Mouse (Mus musculus): ENCODE data around the gene Psap. TPM values are rescaled to one million over a fixed set of nuclear protein-coding genes. Genes with fewer than 3 reads are reported as not detected.
"Not testable (repeated sequence)": the region's sequence is repeated elsewhere in the genome, so short reads cannot be mapped to it uniquely, and the experiment has no call there.

Psap gene
- total RNA-seq (2021) (1,000 to 10,000 TPM; 1,081 to 1,299 TPM), polyA plus RNA-seq (2012; rRNA removed) (1,236 and 1,342 TPM in 2 replicates)
- long read RNA-seq, transcript Psap-201 (14 exons, 2,654 nt) = minor isoform, 52 of 427 reads
- long read RNA-seq, transcript Psap-202 (14 exons, 2,646 nt) = major isoform, 278 of 427 reads
- long read RNA-seq, partial matches to known transcripts = 30 of 427 reads
- long read RNA-seq, other reads (novel, unspliced or antisense) = 67 of 427 reads

DNA sequence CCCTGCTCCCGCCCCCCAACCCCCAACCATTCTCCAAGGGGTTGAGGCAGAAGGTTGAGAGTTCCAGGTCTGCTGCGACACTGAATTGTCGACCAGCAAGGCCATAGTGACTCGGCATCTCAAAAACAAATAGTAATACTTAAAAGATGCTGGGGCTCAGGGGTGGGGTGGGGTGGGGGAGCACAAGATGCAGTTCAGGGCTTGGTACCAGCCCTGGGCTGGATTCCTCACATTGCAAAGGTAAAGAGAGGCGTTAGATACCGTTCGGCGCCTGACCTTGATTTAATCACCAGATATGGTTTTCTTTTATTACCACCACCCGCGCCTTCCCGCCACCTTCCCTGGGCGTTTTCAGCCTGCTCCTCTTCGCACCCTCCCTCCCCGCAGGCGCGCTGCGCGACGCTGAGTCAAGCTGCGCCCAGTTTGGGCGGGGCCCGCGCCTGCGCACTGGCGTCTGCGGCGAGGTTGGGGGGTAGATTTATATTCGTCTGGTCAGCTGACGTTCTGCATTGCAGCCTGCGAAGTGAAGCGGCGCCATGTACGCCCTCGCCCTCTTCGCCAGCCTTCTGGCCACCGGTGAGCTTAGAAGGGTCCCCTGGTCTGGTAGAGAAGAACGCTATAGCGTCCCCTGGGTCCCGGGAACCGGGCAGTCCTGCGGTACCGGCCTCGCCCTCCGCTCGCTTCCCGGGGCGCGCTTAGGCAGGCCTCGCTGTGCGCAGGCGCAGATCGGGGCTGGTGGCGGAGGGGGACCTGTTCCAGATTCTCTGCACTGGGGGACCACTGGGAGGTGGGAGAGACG is at the start of gene Psap:
TSS of gene Psap (plus strand) at position 421 of the 799 bp plus-strand sequence.
- peak; percentile 98 for DNase-seq

DNA sequence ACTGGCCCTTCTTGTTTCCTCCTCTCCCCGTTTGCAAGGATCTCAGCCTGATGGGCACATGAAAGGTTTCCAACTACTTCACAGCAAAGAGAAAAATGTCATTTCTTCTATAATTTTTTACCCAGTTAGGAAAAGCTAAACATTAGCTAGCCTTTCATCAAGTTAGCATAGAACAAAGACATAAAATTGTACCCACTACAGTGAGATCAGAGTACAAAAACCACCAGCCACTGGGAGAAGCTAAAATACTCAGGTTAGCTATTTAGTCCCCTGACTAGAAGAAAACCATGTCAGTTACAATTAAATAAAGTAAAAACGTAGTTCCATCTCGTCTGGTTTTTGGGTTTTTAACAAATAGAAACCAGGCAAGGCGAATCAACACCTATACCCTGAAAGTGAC is 49.8 kb upstream of the Psap start:
- no peak for DNase-seq

DNA sequence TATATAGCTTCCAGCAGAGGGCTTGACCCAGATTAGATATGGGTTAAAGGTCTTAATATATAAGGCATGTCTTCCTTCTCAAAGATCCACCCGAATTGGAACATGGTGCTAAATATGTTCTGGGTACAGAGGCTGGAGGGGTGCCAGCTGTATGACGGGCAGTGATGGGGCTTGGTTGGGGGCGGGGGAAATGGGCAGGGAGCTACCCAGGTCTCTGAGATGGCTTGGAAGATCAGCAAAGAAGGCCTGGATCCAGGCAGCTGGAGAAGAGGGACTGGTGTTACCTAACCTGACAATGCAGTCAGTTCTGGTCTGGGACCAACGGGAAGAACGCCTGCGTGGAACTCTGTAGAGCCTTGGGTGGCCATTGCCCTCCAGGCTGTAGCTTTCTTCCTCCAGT is 48.3 kb upstream of the Psap start:
- no peak for DNase-seq

DNA sequence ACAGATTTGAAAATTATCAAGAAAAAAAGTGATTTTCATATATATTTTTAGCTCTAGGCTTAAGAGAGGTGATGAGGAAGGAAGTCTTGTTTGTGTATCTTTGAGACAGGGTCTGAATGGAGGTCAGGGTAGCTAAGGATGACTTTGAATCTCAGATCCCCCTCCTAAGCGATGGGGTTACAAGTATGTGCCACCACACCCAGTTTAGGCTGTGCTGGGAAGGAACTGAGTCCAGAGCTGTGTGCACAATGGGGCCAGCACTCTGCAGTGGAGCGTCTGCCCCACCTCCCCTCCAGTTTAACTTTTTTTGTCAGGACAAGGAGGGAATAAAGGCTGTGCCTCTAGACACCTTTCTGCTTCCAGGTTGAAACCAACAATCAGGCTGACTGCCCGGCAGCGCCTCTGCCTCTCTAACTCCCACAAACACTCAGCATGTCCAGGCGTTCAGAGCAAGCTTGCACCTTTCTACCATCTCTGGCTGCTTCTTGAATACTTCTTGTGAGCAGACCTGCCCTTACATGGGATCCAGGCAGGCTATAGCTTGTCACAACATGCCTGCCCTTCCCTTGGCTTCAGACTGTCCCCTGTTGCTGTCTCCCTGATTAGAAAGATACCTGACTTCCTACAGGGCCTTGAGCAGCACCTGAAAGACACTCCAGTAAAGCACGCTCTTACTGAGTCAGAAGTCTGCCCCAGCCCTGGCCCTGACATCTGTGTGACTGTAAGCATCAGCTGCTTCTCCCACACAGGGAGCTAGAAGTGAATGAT is 46.9 kb upstream of the Psap start:
- DNase-seq = no peak

DNA sequence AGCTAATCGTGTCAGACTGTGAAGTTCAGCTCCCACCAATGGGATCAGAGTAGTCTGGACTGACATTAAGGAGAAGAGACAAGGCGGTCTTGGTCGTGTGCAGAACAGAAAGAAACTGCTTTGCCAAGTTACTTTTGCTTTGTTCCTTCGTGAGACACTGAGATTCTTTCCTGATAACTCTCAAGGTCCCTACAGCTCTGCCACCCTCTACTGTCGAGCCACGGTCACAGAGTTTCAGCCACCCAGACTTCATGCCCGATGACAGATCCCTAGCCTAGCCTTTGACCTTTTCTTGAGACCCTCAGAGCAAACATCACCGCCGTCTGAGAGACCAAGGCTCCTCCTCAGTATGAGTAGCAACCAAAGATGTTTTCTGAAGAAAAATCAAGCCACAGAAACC is 43.4 kb upstream of the Psap start:
- no peak for DNase-seq

DNA sequence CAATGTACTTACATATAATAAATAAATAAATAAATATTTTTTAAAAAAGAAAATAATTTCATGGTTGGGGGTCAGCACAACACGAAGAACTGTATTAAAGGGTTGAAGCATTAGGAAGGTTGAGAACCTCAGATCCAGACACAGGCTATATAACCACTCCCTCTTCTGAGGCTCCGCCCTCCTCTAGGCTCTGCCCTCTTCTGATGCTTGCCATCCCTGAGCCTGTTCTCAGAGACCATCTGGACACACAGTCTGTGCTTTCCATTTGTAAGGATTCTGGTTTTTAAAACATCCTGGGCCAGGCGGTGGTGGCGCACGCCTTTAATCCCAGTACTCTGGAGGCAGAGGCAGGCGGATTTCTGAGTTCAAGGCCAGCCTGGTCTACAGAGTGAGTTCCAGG is 41.6 kb upstream of the Psap start:
- not testable (repeated sequence) for DNase-seq

DNA sequence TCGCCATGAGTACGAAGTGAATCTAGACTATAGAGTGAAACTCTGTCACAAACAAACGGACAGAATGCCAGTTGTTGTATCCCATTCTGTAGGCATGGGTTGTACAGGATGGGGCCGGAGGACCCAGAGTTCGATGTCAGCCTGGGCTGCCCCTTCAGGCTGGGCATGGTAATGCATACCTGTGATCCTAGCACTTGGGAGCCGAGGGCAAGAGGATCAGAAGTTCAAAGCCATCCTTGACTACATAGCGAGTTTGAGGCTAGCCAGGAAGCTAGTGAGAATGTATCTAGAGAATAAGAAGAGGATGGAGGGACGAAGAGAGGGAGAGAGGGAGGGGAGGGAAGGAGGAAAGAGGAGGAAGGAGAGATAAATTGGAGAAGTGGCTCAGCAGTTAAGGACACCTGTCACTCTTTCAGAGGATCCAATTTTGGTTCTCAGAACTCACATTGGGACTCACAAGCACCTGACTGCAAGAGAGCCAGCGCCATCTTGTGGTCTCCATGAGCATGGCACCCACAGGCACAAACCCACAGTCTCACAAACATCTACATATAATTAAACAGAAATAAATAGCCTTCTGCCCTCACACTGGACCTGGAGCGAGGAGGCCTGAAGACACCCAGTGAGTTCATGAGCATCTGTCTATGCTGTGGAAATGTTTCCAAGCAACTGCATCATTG is 39.8 kb upstream of the Psap start:
- peak; percentile 65 for DNase-seq

DNA sequence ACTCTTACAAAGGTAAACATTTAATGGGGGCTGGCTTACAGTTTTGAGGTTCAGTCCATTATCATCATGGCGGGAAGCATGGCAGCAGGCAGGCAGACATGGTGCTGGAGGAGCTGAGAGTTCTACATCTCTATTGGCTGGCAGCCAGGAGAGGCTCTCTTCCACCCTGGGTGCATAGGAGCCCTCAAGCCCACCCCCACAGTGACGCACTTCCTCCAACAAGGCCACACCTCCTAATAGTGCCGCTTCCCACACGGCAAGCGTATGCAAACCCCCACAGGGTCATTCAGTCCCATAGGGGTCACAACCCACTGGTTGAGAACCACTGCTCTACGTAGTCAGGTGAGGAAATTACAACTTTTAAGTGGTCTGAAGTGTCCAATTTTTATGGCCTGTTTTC is 37.0 kb upstream of the Psap start:
- no peak for DNase-seq

DNA sequence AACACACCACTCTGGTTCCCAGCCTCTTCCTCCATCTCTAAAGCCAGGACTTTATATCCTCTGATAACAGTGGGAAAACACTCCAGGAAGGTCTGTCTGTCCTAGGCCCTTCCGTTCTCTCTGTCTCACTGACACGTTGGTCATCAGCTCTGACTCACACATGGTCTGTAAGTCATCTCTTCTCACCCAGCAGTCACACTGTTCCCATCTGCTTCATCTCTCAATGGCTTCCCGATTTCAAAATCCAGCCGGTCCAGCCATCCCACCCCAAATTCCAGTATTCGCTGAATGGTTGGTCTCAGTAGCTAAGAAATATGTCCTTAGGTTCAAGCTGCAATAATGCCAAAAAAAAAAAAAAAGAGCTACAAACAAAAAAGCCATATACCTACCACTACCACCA is 33.5 kb upstream of the Psap start:
- DNase-seq = no peak

DNA sequence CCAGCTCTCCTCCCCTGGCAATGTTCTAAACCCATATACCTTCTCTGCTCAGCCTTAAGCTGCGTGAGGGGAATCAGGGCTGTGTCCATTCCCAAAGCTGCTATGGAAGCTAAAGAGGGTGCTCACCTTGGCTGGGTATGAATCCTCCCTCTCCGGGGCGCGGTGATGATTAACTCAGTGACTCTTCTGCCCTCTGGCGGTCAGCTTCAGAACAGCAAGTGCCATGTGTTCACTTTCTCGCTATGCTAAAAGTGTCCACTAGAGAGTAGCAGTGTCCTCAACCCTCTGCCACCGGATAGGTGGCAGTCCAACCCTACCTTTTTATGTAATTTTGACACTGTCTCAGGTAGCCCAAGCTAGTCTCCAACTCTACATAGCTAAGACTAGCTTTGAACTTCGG is 32.4 kb upstream of the Psap start:
- DNase-seq = peak; percentile 87

DNA sequence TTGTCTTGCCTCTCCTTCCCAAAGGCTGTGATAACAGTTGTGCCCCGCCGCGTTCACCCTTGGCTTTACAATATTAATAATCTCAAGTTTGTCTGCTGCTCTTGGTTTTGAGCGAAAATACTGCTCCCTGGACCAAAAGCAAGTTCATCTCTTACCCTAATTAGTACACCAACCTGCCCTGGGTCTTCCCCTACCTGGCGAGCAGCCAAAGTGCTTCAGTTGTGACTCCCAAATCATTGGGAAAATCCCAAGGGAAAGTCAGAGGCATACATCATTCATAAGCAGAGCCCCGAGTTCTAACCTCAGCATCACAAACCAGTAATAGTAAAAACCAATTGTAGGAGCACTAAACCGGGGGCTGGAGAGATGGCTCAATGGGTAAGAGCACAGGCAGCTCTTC is 31.8 kb upstream of the Psap start:
- no peak for DNase-seq

DNA sequence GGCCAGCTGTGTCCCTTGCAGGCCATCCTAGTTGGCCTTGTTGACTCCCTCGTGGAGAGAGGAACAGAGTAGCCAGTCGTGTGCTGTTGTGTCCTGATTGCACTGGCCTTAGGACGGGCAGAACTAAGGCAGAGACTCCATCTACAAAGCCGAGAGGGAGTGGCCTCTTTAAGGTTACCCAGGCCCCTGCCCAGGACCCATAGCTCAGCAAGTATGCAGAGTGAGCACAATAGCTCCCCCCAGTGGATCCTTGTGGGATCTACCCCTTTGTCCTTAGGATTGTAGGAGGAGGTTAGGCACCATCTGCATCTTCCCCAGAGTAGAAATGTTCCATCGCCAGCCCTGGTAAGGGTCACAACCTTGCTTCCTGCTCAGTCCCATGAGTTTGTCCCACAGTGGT is 30.9 kb upstream of the Psap start:
- peak; percentile 66 for DNase-seq

DNA sequence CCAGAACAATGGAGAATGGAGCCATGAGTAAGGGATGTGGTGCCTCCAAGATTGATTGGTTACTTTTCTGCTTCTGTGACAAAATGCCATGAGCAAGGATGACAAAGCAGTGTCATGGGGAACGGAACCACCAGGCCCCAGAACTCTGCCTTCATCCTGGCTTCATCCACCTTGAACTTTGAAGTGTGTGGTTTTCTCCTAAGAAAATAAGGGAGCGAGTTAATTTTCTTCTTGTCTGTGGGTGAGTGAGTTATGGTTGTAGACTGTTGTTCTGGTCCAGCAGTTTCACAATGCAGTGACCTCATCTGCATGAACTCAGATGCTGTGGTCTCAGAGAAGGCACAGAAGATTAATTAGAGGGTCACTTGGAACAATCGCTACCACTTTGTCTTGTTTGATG is 29.1 kb upstream of the Psap start:
- peak; percentile 63 for DNase-seq

DNA sequence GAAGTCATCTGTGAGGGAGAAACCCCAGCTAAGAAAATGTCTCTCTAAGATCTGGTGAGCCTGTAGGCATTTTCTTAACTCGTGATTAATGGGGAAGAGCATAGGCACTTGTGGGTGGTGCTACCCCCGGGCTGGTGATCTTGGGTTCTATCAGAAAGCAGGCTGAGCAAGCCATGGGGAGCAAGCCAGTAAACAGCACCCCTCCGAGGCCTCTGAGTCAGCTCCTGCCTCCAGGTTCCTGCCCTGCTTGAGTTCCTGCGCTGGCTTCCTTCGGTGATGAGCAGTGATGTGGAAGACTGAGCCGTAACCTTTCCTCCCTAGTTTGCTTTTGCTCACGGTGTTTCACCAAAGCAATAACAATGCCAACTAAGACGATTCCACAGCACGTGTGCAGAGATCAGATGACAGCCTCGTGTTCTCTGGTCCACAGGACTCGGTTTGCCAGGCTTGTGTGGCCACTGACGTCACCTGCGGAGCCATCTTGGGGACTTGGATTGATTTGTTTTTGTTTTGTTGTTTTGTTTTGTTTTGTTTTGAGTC is 26.9 kb upstream of the Psap start:
- no peak for DNase-seq

DNA sequence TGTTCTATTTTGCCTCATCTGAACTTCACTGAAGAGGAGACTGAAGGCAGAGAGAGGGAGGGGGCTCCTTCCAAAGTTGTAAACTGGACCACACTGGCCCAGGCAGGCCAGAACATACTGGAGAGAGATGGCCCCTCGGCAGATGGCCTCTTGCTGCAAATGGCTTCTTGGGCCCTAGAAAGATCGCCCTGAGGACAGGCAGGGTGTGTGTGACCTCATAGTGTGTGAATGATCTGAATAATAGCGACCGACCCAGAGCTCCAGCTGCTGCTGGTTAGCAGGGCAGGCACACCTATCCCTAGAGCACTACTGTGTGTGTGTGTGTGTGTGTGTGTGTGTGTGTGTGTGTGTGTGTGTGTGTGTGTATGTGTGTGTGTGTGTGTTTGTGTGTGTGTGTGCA is 25.2 kb upstream of the Psap start:
- no peak for DNase-seq

DNA sequence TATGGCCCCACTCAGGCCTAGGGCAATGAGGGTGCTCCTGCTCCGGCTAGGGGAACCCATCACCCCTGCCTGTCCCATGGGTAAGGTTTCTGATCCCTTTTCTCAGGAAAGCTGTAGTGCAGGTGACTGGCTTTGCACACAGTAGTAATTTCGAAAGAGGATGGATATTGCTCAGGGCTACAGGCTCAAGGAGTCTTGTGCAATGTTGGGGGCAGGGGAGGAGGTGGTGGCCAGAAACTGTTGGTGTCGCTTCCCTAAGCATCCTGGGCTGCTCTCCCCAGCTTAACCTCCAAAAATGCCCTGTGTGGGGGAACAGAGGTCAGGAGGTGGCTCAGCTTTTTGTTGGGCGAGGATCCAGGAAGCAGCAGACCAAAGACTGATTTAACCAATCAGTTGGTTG is 24.8 kb upstream of the Psap start:
- DNase-seq = peak; percentile 69

DNA sequence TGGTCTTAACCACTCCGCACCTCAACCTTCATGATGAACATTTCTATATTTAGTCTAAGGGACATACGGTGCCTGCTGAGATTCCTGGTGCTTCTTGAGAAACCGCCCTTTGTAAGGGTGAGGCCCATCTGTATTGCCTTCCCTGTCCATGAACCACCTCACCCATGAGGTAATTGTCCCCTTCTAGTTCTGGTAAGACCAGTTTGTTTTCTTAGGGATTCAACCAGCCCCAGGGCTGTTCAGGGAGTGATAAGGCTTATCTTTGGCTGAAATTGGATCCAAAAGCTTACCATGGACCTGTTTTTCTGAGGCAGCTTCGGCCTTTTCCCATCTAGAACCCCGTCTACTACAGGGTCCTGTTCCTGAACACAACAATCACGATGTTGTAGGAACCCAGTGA is 21.3 kb upstream of the Psap start:
- no peak for DNase-seq

DNA sequence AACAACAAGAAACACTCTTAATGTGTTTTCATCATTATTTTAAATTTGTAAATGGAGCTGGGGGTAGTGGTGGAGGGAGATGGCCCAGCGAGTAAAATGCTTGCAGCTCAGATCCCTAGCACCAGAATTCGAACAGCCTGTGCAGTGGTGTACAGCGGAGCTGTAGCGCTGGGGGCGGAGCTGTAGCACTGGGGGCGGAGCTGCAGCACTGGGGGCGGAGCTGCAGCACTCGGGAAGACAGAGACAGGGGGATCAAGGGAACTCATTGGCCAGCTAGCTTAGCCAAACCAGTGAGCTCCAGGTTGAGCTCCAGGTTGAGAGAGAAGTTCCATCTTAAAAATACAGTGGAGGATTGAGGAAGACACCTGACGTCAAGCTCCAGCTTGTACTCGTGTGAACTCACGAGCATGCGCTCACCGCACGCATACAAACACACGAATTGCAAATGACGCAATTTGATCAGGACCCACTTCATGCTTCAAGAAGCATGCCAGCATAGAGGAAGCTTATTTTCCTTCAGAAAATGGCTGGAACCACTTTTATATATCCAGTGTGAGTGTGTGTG is 20.1 kb upstream of the Psap start:
- no peak for DNase-seq

DNA sequence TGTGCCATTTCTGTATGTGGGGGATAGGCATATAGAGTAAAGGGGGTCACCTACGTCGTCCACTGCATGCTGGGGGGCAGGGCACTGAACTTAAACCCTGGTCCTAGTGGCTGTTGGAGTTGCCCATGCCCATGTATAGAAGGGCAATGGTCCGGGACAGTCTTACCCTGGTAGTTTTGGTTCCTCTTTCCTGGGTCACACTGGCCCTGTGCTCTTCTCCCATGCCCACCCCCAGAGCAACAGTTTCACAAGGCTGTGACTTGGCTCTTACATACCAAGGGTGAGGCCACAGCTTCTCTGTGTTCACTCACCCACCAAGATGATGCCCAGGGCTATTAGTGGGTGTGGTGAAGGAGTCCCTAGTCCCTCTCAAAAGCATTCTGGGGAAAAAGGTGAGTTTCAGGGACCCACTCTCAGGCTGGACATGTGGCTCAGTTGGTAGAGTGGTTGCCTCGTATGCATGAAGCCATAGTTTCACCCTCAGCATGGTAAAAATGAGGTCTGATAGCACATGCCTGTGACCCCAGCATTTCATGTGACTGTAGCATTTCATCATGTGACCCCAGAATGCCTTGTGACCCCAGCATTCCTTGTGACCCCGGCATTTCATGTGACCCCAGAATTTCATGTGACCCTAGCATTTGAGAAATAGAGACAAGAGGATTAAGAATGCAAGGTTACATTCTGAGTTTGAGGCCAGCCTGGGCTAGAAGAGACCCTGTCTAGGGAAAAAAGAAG is 16.7 kb upstream of the Psap start:
- no peak for DNase-seq

DNA sequence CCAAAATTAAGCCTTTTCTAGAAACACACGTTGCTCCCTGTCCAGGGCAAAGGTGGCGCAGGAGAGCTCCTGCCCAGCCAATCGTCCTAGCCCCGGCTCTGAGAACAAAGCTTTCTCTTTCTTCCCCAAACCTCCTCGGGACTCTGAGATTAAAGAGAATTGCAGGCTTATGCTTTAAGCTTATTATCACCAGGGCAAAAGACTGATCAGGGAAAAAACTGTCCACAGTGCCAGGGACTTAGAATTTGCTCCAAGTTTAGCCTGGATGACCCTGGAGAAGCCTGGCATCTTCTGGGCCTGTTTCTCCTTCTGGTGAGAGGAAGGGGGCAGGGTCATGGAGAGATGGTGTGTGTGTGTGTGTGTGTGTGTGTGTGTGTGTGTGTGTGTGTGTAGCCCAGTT is 15.9 kb upstream of the Psap start:
- no peak for DNase-seq

DNA sequence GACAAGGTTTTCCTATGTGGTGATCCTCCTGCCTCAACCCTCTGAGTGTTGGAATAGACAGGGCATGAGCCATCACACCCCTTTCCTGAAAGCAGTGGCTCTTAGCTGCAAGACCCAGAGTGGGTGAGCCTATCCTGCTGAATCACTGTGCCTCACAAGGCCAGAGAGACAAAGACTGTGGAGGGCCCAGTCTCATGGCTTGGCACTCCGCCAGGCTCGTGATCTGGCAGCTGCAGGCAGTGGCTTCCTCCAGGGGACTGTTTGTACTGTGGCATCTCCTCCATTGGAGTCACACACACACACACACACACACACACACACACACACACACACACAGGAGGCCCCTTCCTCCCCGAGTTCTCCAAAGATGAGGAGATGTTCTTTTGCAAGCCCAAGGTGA is 15.0 kb upstream of the Psap start:
- peak; percentile 96 for DNase-seq
